Comparison of ENCODE assay signal across 8 mouse cellular contexts in genomic region chr15:95805022-95805471, GRCm38 (mm10). TPM values are rescaled to one million over a fixed set of nuclear protein-coding genes. Genes with fewer than 3 reads are reported as not detected.
A peak's percentile ranks its signal among the peaks of the same experiment; 100 is the strongest.
DNase-seq lines count a peak whose midpoint lies in the region; ATAC-seq and TF ChIP-seq lines count a peak whose summit lies in the region.

No protein-coding gene starts in this region.

- H3K9me3 ChIP-seq in forebrain, embryonic 10.5 days: no peaks in the 10 kb centered on the region
- no peaks in the 10 kb centered on the region for H3K9me3 ChIP-seq in forebrain, embryonic 16.5 days (ENCODE audit: control insufficient read depth, low read length)
- no peaks in the 10 kb centered on the region for H3K9me3 ChIP-seq in E14TG2a.4 (ENCODE audit: low read length)
- no peaks in the 10 kb centered on the region for H3K9me3 ChIP-seq in kidney, postnatal 0 days (replicated peaks; ENCODE audit: low read length)

- peaks cover 34% of the 10 kb centered on the region for H3K4me1 ChIP-seq in forebrain, embryonic 10.5 days
- H3K4me1 ChIP-seq in forebrain, embryonic 16.5 days (replicated peaks; ENCODE audit: control insufficient read depth, insufficient read depth, low read length): peaks cover 12% of the 10 kb centered on the region
- peaks cover 74% of the 10 kb centered on the region for H3K4me1 ChIP-seq in E14TG2a.4 (replicated peaks; ENCODE audit: low read depth, low read length)
- peaks cover 30% of the 10 kb centered on the region for H3K4me1 ChIP-seq in kidney, postnatal 0 days (replicated peaks; ENCODE audit: insufficient read depth, low read length)
- H3K4me1 ChIP-seq in thymus, adult 2 months (replicated peaks; ENCODE audit: control insufficient read depth, insufficient read depth, low read length): peaks cover 41% of the 10 kb centered on the region

- no peak overlapping the region for H3K4me2 ChIP-seq in forebrain, embryonic 16.5 days (ENCODE audit: low read length)
- no peak overlapping the region for H3K4me2 ChIP-seq in kidney, postnatal 0 days (ENCODE audit: low read length)

- intact Hi-C loops in gastrocnemius, postnatal 14 days (cut with DNase I; ENCODE audit: low total_unique reads): no loop called here
- intact Hi-C loops in left cerebral cortex, postnatal 4 days (cut with DNase I): no loop called here

- 78% methylated on average over 5 of the region's 5 CpGs for WGBS in forebrain, embryonic 10.5 days
- WGBS in forebrain, embryonic 16.5 days: 80% methylated on average over 5 of the region's 5 CpGs
- 32% methylated on average over 5 of the region's 5 CpGs for WGBS in kidney, postnatal 0 days
- WGBS in thymus, adult 2 months: 72% methylated on average over 5 of the region's 5 CpGs

- H3K4me3 ChIP-seq in forebrain, embryonic 10.5 days: no peak overlapping the region
- no peak overlapping the region for H3K4me3 ChIP-seq in forebrain, embryonic 16.5 days (replicated peaks; ENCODE audit: low read length)
- H3K4me3 ChIP-seq in E14TG2a.4 (replicated peaks; ENCODE audit: low read length): peak overlapping the region; percentile 46; the same call in 1 of the 2 replicates
- H3K4me3 ChIP-seq in kidney, postnatal 0 days (replicated peaks; ENCODE audit: low read depth, low read length): no peak overlapping the region
- no peak overlapping the region for H3K4me3 ChIP-seq in thymus, adult 2 months (ENCODE audit: control insufficient read depth, insufficient read depth, low read length)

- TF ChIP-seq CTCF in E14TG2a.4 (conservative IDR thresholded peaks at IDR 0.05; ENCODE audit: low read length): no peak
- TF ChIP-seq CTCF in kidney, postnatal 0 days (IDR thresholded peaks at IDR 0.05; ENCODE audit: low read depth): no peak
- TF ChIP-seq CTCF in thymus, adult 2 months (IDR thresholded peaks at IDR 0.05; ENCODE audit: borderline replicate concordance, control insufficient read depth, extremely low read depth, insufficient read depth, low read length, poor library complexity): no peak

- peaks cover 18% of the 10 kb centered on the region for H3K36me3 ChIP-seq in forebrain, embryonic 10.5 days (replicated peaks)
- no peaks in the 10 kb centered on the region for H3K36me3 ChIP-seq in forebrain, embryonic 16.5 days (ENCODE audit: control insufficient read depth, insufficient read depth)
- H3K36me3 ChIP-seq in E14TG2a.4 (ENCODE audit: insufficient read depth, low read length): no peaks in the 10 kb centered on the region
- H3K36me3 ChIP-seq in kidney, postnatal 0 days (ENCODE audit: insufficient read depth, low read length): no peaks in the 10 kb centered on the region; the same call in 1 of the 2 replicates
- peaks cover 6% of the 10 kb centered on the region for H3K36me3 ChIP-seq in thymus, adult 2 months (ENCODE audit: control insufficient read depth, insufficient read depth, low read length)

- no peak for DNase-seq in forebrain, embryonic 10.5 days (ENCODE audit: extremely low spot score, low spot score)
- peak; percentile 39 for DNase-seq in gastrocnemius, postnatal 14 days
- peak; percentile 16 for DNase-seq in kidney, postnatal 0 days (ENCODE audit: low spot score)
- DNase-seq in spleen, adult 18-20 months: no peak
- DNase-seq in thymus, adult 2 months: no peak
- no peak for DNase-seq in left cerebral cortex, postnatal 4 days

- TF ChIP-seq POLR2A in thymus, adult 2 months (IDR thresholded peaks at IDR 0.05; ENCODE audit: control insufficient read depth, extremely low read depth, insufficient read depth, low read length, poor library complexity): no peak

- no peak overlapping the region for H3K9ac ChIP-seq in forebrain, embryonic 16.5 days (replicated peaks; ENCODE audit: low read depth, low read length)
- no peak overlapping the region for H3K9ac ChIP-seq in kidney, postnatal 0 days (ENCODE audit: low read depth, low read length)

- no peak for ATAC-seq in forebrain, embryonic 16.5 days
- 0 out of 2 replicates have a peak, but pooled peaks have one; percentile 42 for ATAC-seq in kidney, postnatal 0 days (replicated peaks; ENCODE audit: low FRiP score, low read depth)

- H3K27me3 ChIP-seq in forebrain, embryonic 10.5 days (ENCODE audit: poor library complexity, severe bottlenecking): no peaks in the 10 kb centered on the region
- no peaks in the 10 kb centered on the region for H3K27me3 ChIP-seq in forebrain, embryonic 16.5 days (replicated peaks; ENCODE audit: control insufficient read depth, insufficient read depth, low read length)
- no peaks in the 10 kb centered on the region for H3K27me3 ChIP-seq in E14TG2a.4 (ENCODE audit: insufficient read depth, low read length)
- H3K27me3 ChIP-seq in kidney, postnatal 0 days (ENCODE audit: insufficient read depth, low read length): no peaks in the 10 kb centered on the region
- no peaks in the 10 kb centered on the region for H3K27me3 ChIP-seq in thymus, adult 2 months (ENCODE audit: control insufficient read depth, insufficient read depth, low read length)

- 0 out of 2 replicates have a peak overlapping the region, but pooled peaks have one; percentile 5 for H3K27ac ChIP-seq in forebrain, embryonic 10.5 days
- no peak overlapping the region for H3K27ac ChIP-seq in forebrain, embryonic 16.5 days (ENCODE audit: low read length)
- peak overlapping the region; percentile 80 for H3K27ac ChIP-seq in kidney, postnatal 0 days
- no peak overlapping the region for H3K27ac ChIP-seq in thymus, adult 2 months (ENCODE audit: control insufficient read depth, insufficient read depth, low read length)

RNA-seq across cellular contexts. Expression of gene Ano6, which starts 14.4 kb away (rescaled TPM):
- polyA plus RNA-seq in forebrain, embryonic 10.5 days (2016; fragmentation: Nextera tagmentation; extraction: Ambion mirVana): 32.4 and 35.0 TPM in 2 replicates
- polyA plus RNA-seq in forebrain, embryonic 16.5 days (2015; fragmentation: Nextera tagmentation; extraction: Ambion mirVana): 22.7 and 24.6 TPM in 2 replicates
- 10 to 100 TPM; 41.5 to 51.9 TPM for total RNA-seq in gastrocnemius, postnatal 14 days (2021)
- 35.2 and 39.6 TPM in 2 replicates for polyA plus RNA-seq in kidney, postnatal 0 days (2015; fragmentation: Nextera tagmentation; extraction: Ambion mirVana)
- 104 and 130 TPM in 2 replicates for polyA plus RNA-seq in thymus, adult 2 months (2012; rRNA removed)
- total RNA-seq in left cerebral cortex, postnatal 4 days (2021): 10 to 100 TPM; 26.9 to 27.2 TPM

Comparison
In these comparisons a context has a peak if more than half of its experiments do, and no peak if none do; other contexts are left out.
1. H3K27ac ChIP-seq: peak in forebrain, embryonic 10.5 days (single experiment) and kidney, postnatal 0 days (single experiment); none in forebrain, embryonic 16.5 days (single experiment) and thymus, adult 2 months (single experiment).
2. DNase-seq: peak in gastrocnemius, postnatal 14 days (single experiment) and kidney, postnatal 0 days (single experiment); none in forebrain, embryonic 10.5 days (single experiment), spleen, adult 18-20 months (0 of 2), thymus, adult 2 months (single experiment) and left cerebral cortex, postnatal 4 days (single experiment).